Mouse (Mus musculus) hindbrain, embryonic 15.5 days (tissue): ENCODE results near the gene Zfp386. TPM values are rescaled to one million over a fixed set of nuclear protein-coding genes. Genes with fewer than 3 reads are reported as not detected.

Experiments used
- ATAC-seq: fragments of 200-750 bp; cut with Nextera tagmentation; 2 replicates; pipeline ENCODE4 v1.8.0; 2017; ENCODE audit warnings: low read depth, moderate number of reproducible peaks, moderate TSS enrichment; ENCODE audit not compliant: low FRiP score
- H3K27ac ChIP-seq: fragments of 300-500 bp; sonication (generic); replicated peaks from 2 replicates; pipeline ENCODE4 v1.5.1; 2015; ENCODE audit warnings: mild to moderate bottlenecking, inconsistent platforms
- H3K27me3 ChIP-seq: fragments of 300-500 bp; sonication (generic); 2 replicates; pipeline ENCODE4 v1.6.1; 2015; ENCODE audit warnings: control low read depth, inconsistent platforms
- H3K36me3 ChIP-seq: fragments of 300-500 bp; sonication (generic); 2 replicates; pipeline ENCODE4 v1.6.1; 2015; ENCODE audit warnings: control low read depth, inconsistent platforms
- H3K4me1 ChIP-seq: fragments of 300-500 bp; sonication (generic); replicated peaks from 2 replicates; pipeline ENCODE4 v1.6.1; 2015; ENCODE audit warnings: control low read depth, inconsistent platforms
- H3K4me2 ChIP-seq: fragments of 300-500 bp; sonication (generic); 2 replicates; pipeline ENCODE4 v1.6.1; 2015; ENCODE audit warnings: moderate library complexity, mild to moderate bottlenecking, inconsistent platforms
- H3K4me3 ChIP-seq: fragments of 300-500 bp; sonication (generic); 2 replicates; pipeline ENCODE4 v1.5.1; 2015; ENCODE audit warnings: mild to moderate bottlenecking, inconsistent platforms
- H3K9ac ChIP-seq: fragments of 300-500 bp; sonication (generic); 2 replicates; pipeline ENCODE4 v1.6.1; 2015; ENCODE audit warnings: inconsistent platforms
- H3K9me3 ChIP-seq: fragments of 300-500 bp; sonication (generic); 2 replicates; pipeline ENCODE4 v1.6.1; 2016; ENCODE audit warnings: control low read depth, inconsistent platforms
- WGBS: fragments of 180-500 bp; shearing (Covaris S2); methylation state at CpG from one replicate; pipeline ENCODE4 v1.1.7; 2015; 5-methylcytosine and 5-hydroxymethylcytosine counted together
- polyA plus RNA-seq: library from polyadenylated mRNA; unstranded; fragments of >200 nt; fragmentation: Nextera tagmentation; extraction: Ambion mirVana; gene quantifications from 2 replicates; pipeline ENCODE4 v1.2.1, GENCODE M21; 2015

Gene Zfp386
- polyA plus RNA-seq, 1 experiment from 2014 or later, result 49.3 TPM

- Histone ChIP-seq H3K4me1 (no peaks in the 10 kb centered on the region), H3K27me3 (no peaks in the 10 kb centered on the region), H3K9ac (no peak overlapping the region), H3K4me3 (no peak overlapping the region), H3K4me2 (no peak overlapping the region), H3K36me3 (no peaks in the 10 kb centered on the region), H3K9me3 (no peaks in the 10 kb centered on the region), H3K27ac (no peak overlapping the region)
- WGBS, result 81% methylated on average over 3 of the region's 3 CpGs
- no peak for ATAC-seq
Measured at GRCm38 (mm10) chr12:116096361-116096904, 48.9 kb downstream of the Zfp386 start.

GRCm38 (mm10) chr12:116097166-116097565 is 49.6 kb downstream of the Zfp386 start:
- H3K27ac ChIP-seq, result no peak overlapping the region
- no peaks in the 10 kb centered on the region for H3K4me1 ChIP-seq
- no peak overlapping the region for H3K4me2 ChIP-seq
- no peaks in the 10 kb centered on the region for H3K9me3 ChIP-seq
- WGBS, result 94% methylated on average over 8 of the region's 8 CpGs
- H3K27me3 ChIP-seq, result no peaks in the 10 kb centered on the region
- H3K4me3 ChIP-seq, result no peak overlapping the region
- H3K36me3 ChIP-seq, result no peaks in the 10 kb centered on the region
- no peak overlapping the region for H3K9ac ChIP-seq
- ATAC-seq, result no peak

GRCm38 (mm10) chr12:116101945-116102344 is 54.4 kb downstream of the Zfp386 start:
- H3K9me3 ChIP-seq, result no peaks in the 10 kb centered on the region
- H3K9ac ChIP-seq, result no peak overlapping the region
- H3K27ac ChIP-seq, result no peak overlapping the region
- H3K4me2 ChIP-seq, result no peak overlapping the region
- no peaks in the 10 kb centered on the region for H3K36me3 ChIP-seq
- no peak for ATAC-seq
- no peaks in the 10 kb centered on the region for H3K27me3 ChIP-seq
- no peaks in the 10 kb centered on the region for H3K4me1 ChIP-seq
- H3K4me3 ChIP-seq, result no peak overlapping the region
- WGBS, result 96% methylated on average over 2 of the region's 2 CpGs

- 87% methylated on average over 9 of the region's 9 CpGs for WGBS
- no peaks in the 10 kb centered on the region for H3K27me3 ChIP-seq
- H3K27ac ChIP-seq, result no peak overlapping the region
- H3K36me3 ChIP-seq, result no peaks in the 10 kb centered on the region
- ATAC-seq, result no peak
- peaks cover 4% of the 10 kb centered on the region; the same call in 1 of the 2 replicates for H3K9me3 ChIP-seq
- no peak overlapping the region for H3K9ac ChIP-seq
- no peaks in the 10 kb centered on the region for H3K4me1 ChIP-seq
- no peak overlapping the region for H3K4me3 ChIP-seq
- H3K4me2 ChIP-seq, result no peak overlapping the region
Measured at GRCm38 (mm10) chr12:116109451-116110353, 62.2 kb downstream of the Zfp386 start.

GRCm38 (mm10) chr12:116111007-116111694 is 63.6 kb downstream of the Zfp386 start:
- no peaks in the 10 kb centered on the region for H3K36me3 ChIP-seq
- no peaks in the 10 kb centered on the region for H3K4me1 ChIP-seq
- 90% methylated on average over 7 of the region's 7 CpGs for WGBS
- H3K9me3 ChIP-seq, result peaks cover 4% of the 10 kb centered on the region; the same call in 1 of the 2 replicates
- no peak overlapping the region for H3K9ac ChIP-seq
- no peak overlapping the region for H3K4me3 ChIP-seq
- H3K27ac ChIP-seq, result no peak overlapping the region
- no peak for ATAC-seq
- H3K4me2 ChIP-seq, result no peak overlapping the region
- no peaks in the 10 kb centered on the region for H3K27me3 ChIP-seq

Other genes starting within 250 kb of the Zfp386 start
- gene Vipr2, start 30.0 kb downstream of the Zfp386 start, polyA plus RNA-seq, result 0.41 and 0.91 TPM in 2 replicates
- 19.6 and 20.0 TPM in 2 replicates for gene Wdr60, start 215.3 kb downstream of the Zfp386 start, polyA plus RNA-seq
- gene Gm11027, start 227.7 kb downstream of the Zfp386 start, polyA plus RNA-seq, result not detected in 2 replicates
- gene Esyt2, start 233.5 kb downstream of the Zfp386 start, polyA plus RNA-seq, result 12.3 and 12.4 TPM in 2 replicates